Mouse (Mus musculus) midbrain, embryonic 15.5 days (tissue): ENCODE measurements around the gene Klc2. TPM values are rescaled to one million over a fixed set of nuclear protein-coding genes. Genes with fewer than 3 reads are reported as not detected.
"Not testable (repeated sequence)": the region's sequence is repeated elsewhere in the genome, so short reads cannot be mapped to it uniquely, and the experiment has no call there.

Experiments
- ATAC-seq: fragments of 200-750 bp; cut with Nextera tagmentation; replicated peaks from 2 replicates; pipeline ENCODE4 v1.8.0; 2017; ENCODE audit warnings: moderate TSS enrichment
- H3K27ac ChIP-seq: fragments of 300-500 bp; sonication (generic); 2 replicates; pipeline ENCODE4 v1.5.1; 2015; ENCODE audit warnings: mild to moderate bottlenecking, inconsistent platforms
- H3K27me3 ChIP-seq: fragments of 300-500 bp; sonication (generic); replicated peaks from 2 replicates; pipeline ENCODE4 v1.6.1; 2015; ENCODE audit warnings: inconsistent platforms
- H3K36me3 ChIP-seq: fragments of 300-500 bp; sonication (generic); replicated peaks from 2 replicates; pipeline ENCODE4 v1.6.1; 2015; ENCODE audit warnings: inconsistent platforms
- H3K4me1 ChIP-seq: fragments of 300-500 bp; sonication (generic); 2 replicates; pipeline ENCODE4 v1.6.1; 2015; ENCODE audit warnings: inconsistent platforms
- H3K4me2 ChIP-seq: fragments of 300-500 bp; sonication (generic); 2 replicates; pipeline ENCODE4 v1.6.1; 2015; ENCODE audit warnings: inconsistent platforms, mild to moderate bottlenecking, moderate library complexity
- H3K4me3 ChIP-seq: fragments of 300-500 bp; sonication (generic); 2 replicates; pipeline ENCODE4 v1.5.1; 2015; ENCODE audit warnings: mild to moderate bottlenecking, inconsistent platforms
- H3K9ac ChIP-seq: fragments of 300-500 bp; sonication (generic); 2 replicates; pipeline ENCODE4 v1.6.1; 2015; ENCODE audit warnings: mild to moderate bottlenecking, inconsistent platforms
- H3K9me3 ChIP-seq: fragments of 300-500 bp; sonication (generic); 2 replicates; pipeline ENCODE4 v1.6.1; 2016; ENCODE audit warnings: inconsistent platforms
- WGBS: fragments of 180-500 bp; shearing (Covaris S2); methylation state at CpG from one replicate; pipeline ENCODE4 v1.1.7; 2015; ENCODE audit warnings: mixed read lengths; 5-methylcytosine and 5-hydroxymethylcytosine counted together
- polyA plus RNA-seq: library from polyadenylated mRNA; unstranded; fragments of >200 nt; fragmentation: Nextera tagmentation; extraction: Ambion mirVana; gene quantifications from 2 replicates; pipeline ENCODE4 v1.2.1, GENCODE M21; 2015

Gene Klc2
- polyA plus RNA-seq: 76.8 and 78.4 TPM in 2 replicates

DNA sequence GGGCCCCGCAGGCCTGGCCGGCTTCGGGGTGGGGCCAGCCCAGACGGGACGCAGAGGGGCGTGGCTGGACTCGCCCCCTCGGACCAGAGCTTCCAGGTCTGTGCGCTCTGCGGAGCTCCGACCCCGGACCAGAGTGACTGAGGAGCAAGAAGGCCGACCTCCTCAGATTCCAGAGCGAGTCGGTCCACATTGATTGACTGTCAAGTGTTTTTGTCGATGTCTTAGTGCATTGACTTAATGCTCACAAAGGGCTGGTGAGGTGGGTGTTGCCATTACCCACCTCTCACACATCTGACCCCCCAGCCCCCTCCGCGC, at the start of gene Klc2:
Gene Klc2, minus strand, starts transcription at position 177 of the 315 bp plus-strand sequence.
- peak within 1 kb of the TSS; percentile 81 for H3K9ac ChIP-seq
- peaks cover 7% of the 10 kb centered on the region; the same call in 1 of the 2 replicates for H3K36me3 ChIP-seq
- WGBS: under 1% methylated on average over 18 of the region's 18 CpGs
- H3K4me2 ChIP-seq: peak within 1 kb of the TSS; percentile 92
- no peak for ATAC-seq
- peaks cover 24% of the 10 kb centered on the region for H3K4me1 ChIP-seq
- H3K9me3 ChIP-seq: no peaks in the 10 kb centered on the region
- no peaks in the 10 kb centered on the region for H3K27me3 ChIP-seq
- H3K27ac ChIP-seq: peak within 1 kb of the TSS; percentile 91
- peak within 1 kb of the TSS; percentile 64 for H3K4me3 ChIP-seq

DNA sequence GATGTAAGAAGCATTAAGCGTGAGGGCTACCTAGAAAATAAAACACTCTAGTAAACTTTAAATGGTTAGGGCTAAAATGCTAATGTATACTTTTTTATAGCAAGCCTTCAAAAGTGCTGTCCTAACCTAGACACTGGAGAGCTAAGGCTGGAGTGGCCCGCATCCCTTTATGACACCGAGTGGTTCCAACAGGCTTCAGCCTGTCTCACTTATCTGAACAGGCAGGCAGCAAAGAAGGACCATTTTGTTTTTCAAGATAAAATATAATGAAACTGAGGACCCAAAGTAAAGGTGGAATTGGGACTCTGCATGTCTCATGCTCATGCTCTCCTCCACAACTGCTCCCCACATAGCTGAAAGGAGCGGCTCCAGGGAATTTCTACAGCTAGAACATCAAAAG, 49.1 kb upstream of the Klc2 start:
- Histone ChIP-seq H3K9ac (no peak overlapping the region), H3K4me3 (no peak overlapping the region), H3K4me1 (no peaks in the 10 kb centered on the region), H3K27me3 (no peaks in the 10 kb centered on the region), H3K27ac (no peak overlapping the region), H3K9me3 (no peaks in the 10 kb centered on the region), H3K4me2 (no peak overlapping the region), H3K36me3 (0 out of 2 replicates have a peak, but pooled peaks cover 4% of the 10 kb centered on the region)
- ATAC-seq: no peak
- 91% methylated on average over 4 of the region's 4 CpGs for WGBS

DNA sequence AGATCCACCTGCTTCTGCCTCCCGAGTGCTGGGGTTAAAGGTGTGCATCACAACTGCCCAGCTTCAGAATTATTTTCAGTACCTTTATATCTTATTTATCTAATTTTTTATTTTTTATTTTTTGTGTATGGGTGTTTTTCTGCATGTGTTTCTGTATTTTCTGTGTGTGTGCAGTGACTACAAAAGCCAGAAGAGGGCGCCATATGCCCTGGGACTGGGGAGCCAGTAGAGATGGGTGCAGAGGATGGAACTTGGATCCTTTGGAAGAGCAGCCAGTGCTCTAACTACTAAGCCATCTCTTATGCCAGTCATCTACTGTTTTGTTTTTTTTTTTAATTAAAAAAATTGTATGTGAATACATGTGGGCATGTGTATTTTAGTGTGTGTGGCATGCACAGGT, 46.0 kb upstream of the Klc2 start:
- Histone ChIP-seq H3K27ac (no peak overlapping the region), H3K27me3 (no peaks in the 10 kb centered on the region), H3K9ac (no peak overlapping the region), H3K4me3 (no peak overlapping the region), H3K9me3 (no peaks in the 10 kb centered on the region), H3K4me2 (no peak overlapping the region), H3K4me1 (no peaks in the 10 kb centered on the region), H3K36me3 (0 out of 2 replicates have a peak, but pooled peaks cover 4% of the 10 kb centered on the region)
- ATAC-seq: no peak
- 64% methylated on average over 2 of the region's 2 CpGs for whole genome bisulfite sequencing

GRCm38 (mm10) chr19:5161913-5162312, 43.6 kb upstream of the Klc2 start:
- Histone ChIP-seq H3K27ac (no peak overlapping the region), H3K4me2 (no peak overlapping the region), H3K9ac (no peak overlapping the region), H3K4me3 (no peak overlapping the region), H3K9me3 (no peaks in the 10 kb centered on the region), H3K4me1 (no peaks in the 10 kb centered on the region), H3K27me3 (no peaks in the 10 kb centered on the region), H3K36me3 (0 out of 2 replicates have a peak, but pooled peaks cover 4% of the 10 kb centered on the region)
- 92% methylated on average over 3 of the region's 3 CpGs for WGBS
- ATAC-seq: no peak

- no peak overlapping the region for H3K9ac ChIP-seq
- no peak overlapping the region for H3K4me3 ChIP-seq
- H3K9me3 ChIP-seq: no peaks in the 10 kb centered on the region
- H3K27me3 ChIP-seq: no peaks in the 10 kb centered on the region
- WGBS: 90% methylated on average over 6 of the region's 6 CpGs
- ATAC-seq: no peak
- H3K4me1 ChIP-seq: no peaks in the 10 kb centered on the region
- H3K36me3 ChIP-seq: peaks cover 20% of the 10 kb centered on the region; the same call in 1 of the 2 replicates
- no peak overlapping the region for H3K4me2 ChIP-seq
- no peak overlapping the region for H3K27ac ChIP-seq
Observed at GRCm38 (mm10) chr19:5152261-5152660, 33.9 kb upstream of the Klc2 start.

DNA sequence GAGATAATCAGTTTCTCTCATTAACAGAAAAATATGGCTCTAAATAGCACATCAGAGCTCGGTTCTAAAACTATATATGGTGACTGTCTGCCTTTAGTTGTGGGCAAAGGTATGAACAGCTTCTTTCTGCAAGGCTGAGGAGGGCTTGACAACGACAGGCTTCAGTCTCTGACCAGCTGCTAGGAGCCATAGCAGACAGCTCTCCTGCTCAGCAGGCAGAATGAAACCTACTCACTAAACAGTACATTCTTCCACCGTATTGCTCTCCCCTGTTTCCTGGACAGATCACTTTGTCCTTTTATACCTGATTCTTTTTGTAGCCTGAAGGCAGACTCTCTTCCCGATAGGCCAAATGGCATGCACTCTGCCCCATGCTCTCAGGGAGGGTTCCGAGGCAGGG, 33.4 kb upstream of the Klc2 start:
- Histone ChIP-seq H3K4me1 (no peaks in the 10 kb centered on the region), H3K27ac (no peak overlapping the region), H3K9ac (no peak overlapping the region), H3K27me3 (no peaks in the 10 kb centered on the region), H3K9me3 (no peaks in the 10 kb centered on the region), H3K4me3 (no peak overlapping the region), H3K36me3 (peaks cover 20% of the 10 kb centered on the region; the same call in 1 of the 2 replicates), H3K4me2 (no peak overlapping the region)
- no peak for ATAC-seq
- 88% methylated on average over 5 of the region's 5 CpGs for WGBS

DNA sequence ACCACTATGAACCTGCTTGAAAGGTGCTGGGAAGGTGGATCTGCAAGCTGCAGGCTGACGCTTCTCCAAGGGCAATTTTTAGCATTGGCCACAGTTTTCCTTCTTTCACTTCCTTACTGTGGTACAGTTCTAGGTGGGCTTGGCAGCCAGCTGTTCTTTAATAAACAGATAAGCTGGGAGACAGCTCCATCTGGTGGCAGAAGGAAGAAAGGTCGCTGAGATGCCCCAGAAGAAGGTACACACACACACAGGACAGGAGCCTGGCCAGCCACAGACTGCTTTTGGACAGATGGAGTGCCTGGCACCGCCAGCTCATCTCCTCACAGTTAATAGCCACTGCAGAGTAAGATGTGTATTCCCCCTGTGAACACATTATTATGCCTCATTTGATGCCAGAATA, 33.0 kb upstream of the Klc2 start:
- Histone ChIP-seq H3K9me3 (no peaks in the 10 kb centered on the region), H3K27ac (no peak overlapping the region), H3K4me3 (no peak overlapping the region), H3K36me3 (peaks cover 20% of the 10 kb centered on the region; the same call in 1 of the 2 replicates), H3K9ac (no peak overlapping the region), H3K4me2 (no peak overlapping the region), H3K4me1 (no peaks in the 10 kb centered on the region), H3K27me3 (no peaks in the 10 kb centered on the region)
- ATAC-seq: no peak
- WGBS: 46% methylated on average over 3 of the region's 3 CpGs

DNA sequence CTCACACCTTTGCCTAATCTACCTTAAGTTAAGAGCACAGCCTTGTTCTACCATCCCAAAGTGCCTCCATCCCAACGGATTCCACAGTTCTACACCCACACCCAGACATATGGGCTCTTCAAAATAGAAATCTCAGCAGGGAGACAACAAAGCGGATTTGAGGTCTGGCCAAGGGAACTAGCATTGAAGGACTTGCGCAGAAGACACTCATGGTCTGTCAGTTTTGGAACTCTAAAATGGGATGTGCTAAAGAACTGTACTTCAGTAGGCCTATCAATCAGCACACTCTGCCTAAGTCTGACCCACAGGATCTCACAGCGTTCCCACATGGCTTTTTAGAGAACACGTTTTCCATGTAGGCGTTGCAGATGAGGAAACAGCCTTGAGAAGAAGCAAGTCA, 32.0 kb upstream of the Klc2 start:
- H3K27ac ChIP-seq: no peak overlapping the region
- H3K9ac ChIP-seq: no peak overlapping the region
- no peaks in the 10 kb centered on the region for H3K27me3 ChIP-seq
- H3K36me3 ChIP-seq: peaks cover 24% of the 10 kb centered on the region; the same call in 1 of the 2 replicates
- no peak for ATAC-seq
- no peak overlapping the region for H3K4me2 ChIP-seq
- no peaks in the 10 kb centered on the region for H3K9me3 ChIP-seq
- H3K4me1 ChIP-seq: no peaks in the 10 kb centered on the region
- WGBS: 93% methylated on average over 6 of the region's 6 CpGs
- H3K4me3 ChIP-seq: no peak overlapping the region

DNA sequence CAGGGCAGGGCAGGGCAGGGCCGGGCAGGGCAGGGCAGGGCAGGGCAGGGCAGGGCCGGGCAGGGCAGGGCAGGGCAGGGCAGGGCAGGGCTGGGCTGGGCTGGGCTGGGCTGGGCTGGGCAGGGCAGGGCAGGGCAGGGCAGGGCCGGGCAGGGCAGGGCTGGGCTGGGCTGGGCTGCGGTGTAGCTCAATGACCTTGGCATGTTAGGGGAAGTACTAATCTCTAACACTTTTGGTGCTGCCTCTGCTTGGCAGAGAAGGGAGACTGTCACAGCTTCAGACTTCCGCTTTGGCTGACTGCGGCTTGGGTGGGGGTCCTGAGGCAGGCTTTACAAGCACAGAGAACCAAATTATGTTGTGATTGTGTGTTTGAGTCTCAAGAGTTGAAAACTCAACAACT, 30.7 kb upstream of the Klc2 start:
- not testable (repeated sequence) for H3K4me2 ChIP-seq, H3K4me3 ChIP-seq, ATAC-seq, H3K27me3 ChIP-seq, H3K9me3 ChIP-seq, H3K4me1 ChIP-seq, H3K9ac ChIP-seq, H3K27ac ChIP-seq
- peaks cover 28% of the 10 kb centered on the region; the same call in 1 of the 2 replicates for H3K36me3 ChIP-seq
- WGBS: 96% methylated on average over 6 of the region's 6 CpGs

DNA sequence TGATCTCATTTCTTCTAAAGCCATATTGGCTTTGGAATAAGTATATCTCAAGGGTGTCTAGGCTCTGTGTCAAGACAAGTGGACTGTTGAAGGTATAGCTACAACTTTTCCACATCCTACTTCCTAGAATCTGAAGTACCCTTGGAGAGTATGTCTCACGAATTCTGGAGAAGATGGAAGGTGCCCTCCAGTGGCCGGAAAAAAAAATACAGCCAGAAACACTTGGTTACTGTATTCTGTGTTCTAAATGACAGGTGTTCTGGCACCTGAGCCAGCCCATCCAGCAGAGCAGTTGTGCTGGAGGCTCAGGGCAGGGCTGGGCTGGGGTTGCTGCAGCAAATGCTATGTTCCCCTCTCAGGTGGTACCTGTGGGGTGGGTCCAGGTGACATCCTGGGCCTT, 21.3 kb upstream of the Klc2 start:
- Histone ChIP-seq H3K9me3 (no peaks in the 10 kb centered on the region), H3K4me1 (no peaks in the 10 kb centered on the region), H3K36me3 (peaks cover 39% of the 10 kb centered on the region), H3K9ac (no peak overlapping the region), H3K27ac (no peak overlapping the region), H3K4me3 (no peak overlapping the region), H3K27me3 (no peaks in the 10 kb centered on the region), H3K4me2 (no peak overlapping the region)
- ATAC-seq: 0 out of 2 replicates have a peak, but pooled peaks have one; percentile 20
- WGBS: 0% methylated on average over 2 of the region's 2 CpGs

DNA sequence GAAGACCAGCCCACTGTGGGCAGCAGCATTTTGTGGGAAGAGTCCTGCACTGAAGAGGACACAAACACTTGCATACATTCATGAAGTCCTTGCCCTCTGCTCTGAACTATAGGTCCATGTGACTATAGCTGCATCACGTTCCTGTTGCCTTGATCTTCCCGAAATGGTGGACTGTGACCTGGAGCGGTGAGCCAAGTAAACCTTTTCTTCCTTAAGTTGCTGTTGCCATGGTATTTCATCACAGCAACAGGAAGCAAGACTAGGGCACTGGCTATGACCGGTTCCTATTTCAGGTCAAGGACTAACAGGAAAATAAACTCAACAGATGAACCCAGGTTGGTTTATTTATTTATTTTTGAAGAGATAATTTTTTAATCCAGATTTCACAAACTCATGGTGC, 12.9 kb upstream of the Klc2 start:
- 75% methylated on average over 4 of the region's 4 CpGs for WGBS
- Histone ChIP-seq H3K27me3 (no peaks in the 10 kb centered on the region), H3K4me1 (no peaks in the 10 kb centered on the region), H3K4me2 (no peak overlapping the region), H3K9ac (no peak overlapping the region), H3K27ac (no peak overlapping the region), H3K9me3 (no peaks in the 10 kb centered on the region), H3K4me3 (no peak overlapping the region), H3K36me3 (peaks cover 6% of the 10 kb centered on the region; the same call in 1 of the 2 replicates)
- ATAC-seq: no peak

DNA sequence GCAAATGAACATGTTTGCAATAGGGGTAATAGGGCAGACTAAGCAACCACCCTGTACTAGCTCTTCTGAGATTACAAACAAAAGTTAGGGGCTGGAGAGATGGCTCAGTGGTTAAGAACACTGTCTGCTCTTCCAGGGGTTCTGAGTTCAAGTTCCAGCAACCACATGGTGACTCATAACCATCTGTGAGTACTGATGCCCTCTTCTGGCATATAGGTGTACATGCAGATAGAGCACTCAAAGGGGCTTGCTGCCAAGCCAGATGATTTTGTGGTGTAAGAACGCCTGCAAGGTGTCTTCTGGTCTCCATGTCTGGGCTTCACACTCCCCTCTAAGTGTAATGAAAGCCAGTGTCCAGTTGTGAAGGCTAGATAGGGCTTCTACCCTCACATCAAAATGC, 11.4 kb upstream of the Klc2 start:
- Histone ChIP-seq H3K9ac (no peak overlapping the region), H3K4me3 (no peak overlapping the region), H3K36me3 (peaks cover 6% of the 10 kb centered on the region; the same call in 1 of the 2 replicates), H3K9me3 (no peaks in the 10 kb centered on the region), H3K4me1 (no peaks in the 10 kb centered on the region), H3K27me3 (no peaks in the 10 kb centered on the region), H3K27ac (no peak overlapping the region), H3K4me2 (no peak overlapping the region)
- ATAC-seq: no peak
- 41% methylated on average over 1 of the region's 1 CpGs for WGBS

DNA sequence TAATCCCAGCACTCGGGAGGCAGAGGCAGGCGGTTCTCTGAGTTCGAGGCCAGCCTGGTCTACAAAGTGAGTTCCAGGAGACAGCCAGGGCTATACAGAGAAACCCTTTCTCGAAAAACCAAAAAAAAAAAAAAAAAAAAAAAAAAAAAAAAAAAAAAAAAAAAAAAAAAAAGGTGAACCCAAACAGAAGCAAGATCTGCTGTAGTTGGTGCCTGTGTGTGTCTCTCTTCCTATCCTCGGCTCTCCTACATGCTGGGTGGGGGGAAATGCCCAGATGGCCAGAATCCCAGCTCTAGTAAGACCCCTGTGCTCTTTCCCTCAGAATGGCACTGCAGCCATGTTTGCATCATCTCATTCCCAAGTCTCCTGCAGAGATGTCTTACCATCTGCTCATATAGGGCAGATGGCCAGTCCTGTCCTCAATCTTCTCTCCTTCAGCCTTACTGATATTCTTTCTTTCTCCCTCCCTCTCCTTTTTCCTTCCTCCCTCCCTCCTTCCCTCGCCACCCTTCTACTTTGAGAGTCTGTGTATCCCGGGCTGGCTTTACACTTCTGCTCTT, 5.8 kb upstream of the Klc2 start:
- H3K4me2 ChIP-seq: no peak overlapping the region
- no peak overlapping the region for H3K4me3 ChIP-seq
- no peaks in the 10 kb centered on the region for H3K9me3 ChIP-seq
- ATAC-seq: no peak
- no peaks in the 10 kb centered on the region for H3K36me3 ChIP-seq
- H3K9ac ChIP-seq: no peak overlapping the region
- no peaks in the 10 kb centered on the region for H3K27me3 ChIP-seq
- WGBS: 78% methylated on average over 7 of the region's 7 CpGs
- peaks cover 3% of the 10 kb centered on the region for H3K4me1 ChIP-seq
- H3K27ac ChIP-seq: no peak overlapping the region
